Mouse (Mus musculus) embryonic facial prominence, embryonic 10.5 days (tissue): ENCODE data around the gene Dgkh. TPM values are rescaled to one million over a fixed set of nuclear protein-coding genes. Genes with fewer than 3 reads are reported as not detected.

ENCODE experiments used
- DNase-seq: peaks from one replicate; pipeline ENCODE4 v3.0.0-alpha.2; 2017; ENCODE audit warnings: low spot score
- H3K27ac ChIP-seq: fragments of 300-500 bp; sonication (generic); replicated peaks from 2 replicates; pipeline ENCODE4 v1.5.1; 2016; ENCODE audit warnings: mild to moderate bottlenecking
- H3K27me3 ChIP-seq: fragments of 300-500 bp; sonication (generic); replicated peaks from 2 replicates; pipeline ENCODE4 v1.6.1; 2016; ENCODE audit warnings: low read depth, mild to moderate bottlenecking; ENCODE audit not compliant: poor library complexity, severe bottlenecking
- H3K36me3 ChIP-seq: fragments of 300-500 bp; sonication (generic); replicated peaks from 2 replicates; pipeline ENCODE4 v1.6.1; 2016; ENCODE audit warnings: mild to moderate bottlenecking, moderate library complexity
- H3K4me1 ChIP-seq: fragments of 300-500 bp; sonication (generic); 2 replicates; pipeline ENCODE4 v1.6.1; 2016
- H3K4me3 ChIP-seq: fragments of 300-500 bp; sonication (generic); 2 replicates; pipeline ENCODE4 v1.5.1; 2016; ENCODE audit warnings: mild to moderate bottlenecking, moderate library complexity
- H3K9me3 ChIP-seq: fragments of 300-500 bp; sonication (generic); 2 replicates; pipeline ENCODE4 v1.6.1; 2016; ENCODE audit warnings: mild to moderate bottlenecking
- WGBS: fragments of 180-500 bp; shearing (Covaris S2); methylation state at CpG from one replicate; pipeline ENCODE4 v1.1.7; 2016; 5-methylcytosine and 5-hydroxymethylcytosine counted together
- polyA plus RNA-seq: library from polyadenylated mRNA; unstranded; fragments of >200 nt; fragmentation: Nextera tagmentation; extraction: Ambion mirVana; gene quantifications from 2 replicates; pipeline ENCODE4 v1.2.1, GENCODE M21; 2016

The Dgkh gene
- polyA plus RNA-seq, 1 experiment from 2014 or later, result 0.81 TPM

DNA sequence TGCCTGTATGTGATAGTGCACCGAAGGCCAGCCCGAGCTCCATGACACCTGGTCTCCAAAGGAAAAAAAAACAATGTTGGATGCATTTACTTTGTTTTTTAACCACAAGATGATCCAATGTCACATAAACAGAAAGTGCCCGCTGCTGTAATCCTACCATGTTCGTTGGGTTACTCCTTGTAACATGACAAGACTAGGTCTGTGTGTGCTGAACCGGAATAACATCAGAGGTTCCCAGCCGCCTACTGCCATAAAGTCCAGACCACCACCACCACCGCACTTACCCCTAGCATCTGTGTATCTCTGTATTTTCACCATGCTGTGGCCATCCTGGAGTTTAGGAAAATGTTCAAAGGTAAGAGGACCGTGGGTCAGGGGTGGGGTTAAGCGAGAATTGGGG lies 42.6 kb downstream of the Dgkh start:
- H3K27ac ChIP-seq, result no peak overlapping the region
- H3K9me3 ChIP-seq, result no peaks in the 10 kb centered on the region
- DNase-seq, result no peak
- H3K27me3 ChIP-seq, result no peaks in the 10 kb centered on the region
- no peaks in the 10 kb centered on the region for H3K36me3 ChIP-seq
- 92% methylated on average over 9 of the region's 9 CpGs for WGBS
- no peak overlapping the region for H3K4me3 ChIP-seq
- H3K4me1 ChIP-seq, result peaks cover 3% of the 10 kb centered on the region; the same call in 1 of the 2 replicates

DNA sequence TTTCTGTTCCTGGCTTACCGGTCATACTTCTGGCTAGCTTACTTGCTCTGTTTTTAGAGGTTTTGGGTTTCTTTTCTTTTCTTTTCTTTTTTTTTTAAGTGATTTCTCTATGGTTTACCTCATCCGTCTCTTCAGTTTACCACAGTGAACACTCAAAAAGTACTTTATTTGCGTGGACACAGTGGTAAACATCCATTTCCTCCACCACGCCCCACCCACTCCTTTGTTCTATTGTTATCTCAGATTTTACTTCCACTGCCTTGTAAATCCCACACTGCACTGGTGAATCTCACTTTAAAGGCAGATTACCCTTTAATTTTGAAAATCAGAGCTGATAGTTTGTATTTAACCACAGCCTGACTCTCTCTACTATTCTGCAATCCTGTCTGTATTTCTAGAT lies 44.9 kb downstream of the Dgkh start:
- Histone ChIP-seq H3K4me3 (no peak overlapping the region), H3K27ac (no peak overlapping the region), H3K4me1 (peaks cover 7% of the 10 kb centered on the region; the same call in 1 of the 2 replicates), H3K27me3 (no peaks in the 10 kb centered on the region), H3K36me3 (no peaks in the 10 kb centered on the region), H3K9me3 (no peaks in the 10 kb centered on the region)
- WGBS, result 83% methylated on average over 4 of the region's 4 CpGs
- no peak for DNase-seq

DNA sequence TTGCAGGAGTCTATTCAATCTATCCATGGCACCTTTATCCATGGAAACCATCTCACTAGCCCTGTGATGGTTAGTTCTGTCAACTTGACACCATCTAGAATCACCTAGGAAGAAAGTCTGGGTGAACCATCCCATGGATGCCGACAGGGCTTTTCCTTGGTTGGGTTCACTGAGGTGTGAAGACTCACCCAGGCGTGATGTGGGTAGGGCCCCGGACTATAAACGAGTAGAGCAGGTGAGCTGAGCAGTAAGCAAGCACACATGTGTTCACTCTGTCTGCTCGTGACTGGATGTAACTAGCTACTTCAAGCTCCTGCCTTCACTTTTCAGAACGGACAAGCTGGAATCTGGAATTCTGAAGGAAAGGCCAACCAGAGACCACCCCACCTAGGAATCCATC lies 45.9 kb downstream of the Dgkh start:
- WGBS, result 89% methylated on average over 6 of the region's 6 CpGs
- no peak overlapping the region for H3K27ac ChIP-seq

DNA sequence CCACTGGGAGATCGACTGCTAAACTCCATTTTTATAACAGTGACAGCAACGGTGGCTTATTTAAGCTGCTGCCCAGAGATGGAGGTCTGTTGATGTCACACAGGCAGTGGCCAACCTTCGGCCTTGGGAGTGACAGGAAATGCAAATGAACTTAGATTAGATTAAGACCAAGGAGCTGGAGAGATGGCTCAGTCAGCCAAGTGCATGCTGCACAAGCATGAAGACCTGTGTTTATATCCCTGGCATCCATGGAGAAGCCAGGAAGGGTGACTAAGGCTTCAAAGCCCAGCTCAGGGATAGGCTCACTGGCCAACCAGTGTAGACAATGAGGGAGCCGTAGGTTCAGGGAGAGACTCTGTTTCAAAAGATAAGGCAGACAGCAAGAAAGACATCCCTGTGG lies 48.4 kb downstream of the Dgkh start:
- 74% methylated on average over 4 of the region's 4 CpGs for WGBS
- Histone ChIP-seq H3K27me3 (no peaks in the 10 kb centered on the region), H3K4me3 (no peak overlapping the region), H3K9me3 (no peaks in the 10 kb centered on the region), H3K36me3 (no peaks in the 10 kb centered on the region), H3K27ac (no peak overlapping the region), H3K4me1 (peaks cover 4% of the 10 kb centered on the region; the same call in 1 of the 2 replicates)
- DNase-seq, result no peak

More for the DNA sequence above, 45.9 kb downstream of the Dgkh start:
- no peaks in the 10 kb centered on the region for H3K9me3 ChIP-seq
- H3K4me1 ChIP-seq, result peaks cover 4% of the 10 kb centered on the region; the same call in 1 of the 2 replicates
- no peak overlapping the region for H3K4me3 ChIP-seq
- H3K27me3 ChIP-seq, result no peaks in the 10 kb centered on the region
- DNase-seq, result no peak
- H3K36me3 ChIP-seq, result no peaks in the 10 kb centered on the region

DNA sequence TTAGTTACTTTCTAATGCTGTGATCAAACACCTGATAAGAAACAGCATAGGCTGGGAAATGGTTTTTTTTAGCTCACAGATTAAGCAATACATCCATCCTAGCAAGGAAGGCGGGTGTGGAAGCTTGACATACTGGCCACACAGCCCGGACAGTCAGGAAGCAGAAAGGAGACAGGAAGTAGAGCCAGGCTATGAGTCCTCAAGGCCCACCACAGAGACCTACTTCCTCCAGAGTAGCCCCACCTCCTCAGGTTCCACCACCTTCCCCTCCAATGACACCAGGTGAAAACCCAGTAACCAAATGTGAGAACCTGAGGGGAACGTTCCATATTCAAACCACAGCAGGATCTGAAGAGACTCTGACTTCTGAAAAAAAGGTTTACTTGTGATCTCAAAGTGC lies 53.6 kb downstream of the Dgkh start:
- Histone ChIP-seq H3K36me3 (no peaks in the 10 kb centered on the region), H3K27me3 (no peaks in the 10 kb centered on the region), H3K27ac (no peak overlapping the region), H3K4me3 (no peak overlapping the region), H3K4me1 (peaks cover 8% of the 10 kb centered on the region), H3K9me3 (no peaks in the 10 kb centered on the region)
- no peak for DNase-seq
- WGBS, result 83% methylated on average over 3 of the region's 3 CpGs

DNA sequence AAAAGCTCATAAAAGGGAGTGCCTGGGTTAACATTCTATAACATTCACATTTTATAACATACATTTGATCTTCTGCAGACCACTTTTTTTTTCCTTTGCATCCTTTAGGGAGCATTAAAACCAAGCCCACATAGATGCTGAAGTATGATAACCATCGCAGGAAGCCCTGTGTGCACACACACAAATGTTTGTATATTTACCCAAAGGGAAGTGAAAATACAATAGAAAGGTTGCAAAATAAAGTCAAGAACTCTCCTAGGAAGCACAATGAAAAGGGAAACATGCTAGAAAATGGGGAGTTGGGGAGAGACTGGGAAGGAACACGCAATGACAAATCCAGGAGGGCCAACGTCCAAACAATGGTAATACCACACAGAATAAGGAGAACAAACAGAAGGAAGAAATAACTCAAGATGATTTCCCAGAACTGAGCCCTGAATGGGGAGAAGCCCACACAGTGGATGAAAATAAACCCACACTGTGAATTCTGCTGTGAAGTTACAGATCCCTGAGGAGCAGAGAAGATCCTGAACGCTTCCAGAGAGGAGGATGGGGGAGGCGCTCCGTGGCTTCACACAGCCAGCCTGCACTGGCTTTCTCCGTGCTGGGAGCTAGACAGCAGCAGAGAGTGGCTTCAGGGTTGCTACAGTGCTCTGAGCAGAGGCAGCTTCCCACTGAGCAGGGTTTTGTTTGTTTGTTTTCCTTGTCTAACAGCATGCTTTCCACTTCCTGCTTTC lies 54.6 kb downstream of the Dgkh start:
- Histone ChIP-seq H3K36me3 (no peaks in the 10 kb centered on the region), H3K9me3 (no peaks in the 10 kb centered on the region), H3K27ac (peak overlapping the region; percentile 57), H3K4me1 (peaks cover 11% of the 10 kb centered on the region), H3K4me3 (no peak overlapping the region), H3K27me3 (no peaks in the 10 kb centered on the region)
- WGBS, result 43% methylated on average over 7 of the region's 7 CpGs
- DNase-seq, result peak; percentile 30

DNA sequence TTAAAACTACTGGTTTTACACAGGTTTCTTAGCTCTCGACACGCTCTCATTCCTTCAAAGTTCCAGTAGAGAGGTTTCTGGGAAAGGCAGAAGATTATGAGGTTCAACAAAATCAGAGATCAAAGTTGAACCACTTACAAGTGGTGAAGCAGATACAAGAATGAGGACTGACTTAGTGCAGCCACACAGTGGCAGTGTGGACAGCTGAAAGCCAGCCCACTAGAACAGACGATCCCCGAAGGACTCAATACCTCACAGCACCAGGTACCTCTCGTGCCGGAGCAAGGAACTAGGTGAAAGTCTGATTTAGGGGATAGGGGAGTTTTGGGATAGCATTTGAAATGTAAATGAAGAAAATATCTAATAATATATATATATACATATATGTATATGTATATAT lies 56.1 kb downstream of the Dgkh start:
- Histone ChIP-seq H3K4me3 (no peak overlapping the region), H3K9me3 (no peaks in the 10 kb centered on the region), H3K36me3 (no peaks in the 10 kb centered on the region), H3K4me1 (peaks cover 11% of the 10 kb centered on the region), H3K27ac (no peak overlapping the region), H3K27me3 (no peaks in the 10 kb centered on the region)
- no peak for DNase-seq
- 78% methylated on average over 6 of the region's 6 CpGs for WGBS

DNA sequence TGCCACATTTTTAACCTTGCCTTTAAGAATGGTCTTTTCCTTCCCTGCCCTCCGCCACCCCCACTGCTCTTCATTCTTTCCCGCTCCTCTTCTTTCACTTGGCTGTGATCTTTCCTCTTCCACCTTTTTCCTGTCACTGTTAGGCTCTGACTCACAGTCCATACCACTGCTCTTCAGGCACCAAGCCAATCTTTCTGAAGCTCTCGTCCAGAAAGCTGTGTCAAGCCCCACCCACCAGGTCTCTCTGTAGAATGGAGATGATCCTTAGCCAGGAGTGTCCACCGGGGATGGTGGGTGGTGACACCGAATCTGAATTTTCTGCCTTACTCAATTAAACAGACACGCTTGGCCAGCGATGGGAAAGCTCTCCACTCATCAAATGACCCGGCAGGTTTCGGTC lies 58.0 kb downstream of the Dgkh start:
- WGBS, result 88% methylated on average over 9 of the region's 9 CpGs
- DNase-seq, result no peak
- H3K9me3 ChIP-seq, result no peaks in the 10 kb centered on the region
- H3K4me1 ChIP-seq, result peaks cover 11% of the 10 kb centered on the region
- no peaks in the 10 kb centered on the region for H3K36me3 ChIP-seq
- H3K27ac ChIP-seq, result no peak overlapping the region
- H3K4me3 ChIP-seq, result no peak overlapping the region
- H3K27me3 ChIP-seq, result no peaks in the 10 kb centered on the region

DNA sequence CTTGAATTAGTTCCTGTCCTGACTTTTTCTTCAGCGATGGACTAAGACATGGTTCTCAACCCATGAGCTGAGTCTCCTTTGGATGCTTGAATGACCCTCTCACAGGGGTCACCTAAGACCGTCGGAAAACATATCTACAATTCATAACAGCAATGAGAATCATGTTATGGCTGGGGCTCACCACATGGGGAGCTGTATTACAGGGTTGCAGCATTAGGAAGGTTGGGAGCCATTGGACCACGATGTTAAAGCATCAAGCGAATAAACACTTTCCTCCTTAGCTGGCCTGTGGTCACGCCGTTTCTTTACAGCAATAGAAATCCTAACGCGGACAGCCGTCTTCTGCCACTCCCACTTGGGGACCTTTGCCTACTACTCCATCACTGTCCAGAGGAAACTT lies 62.6 kb downstream of the Dgkh start:
- Histone ChIP-seq H3K27me3 (no peaks in the 10 kb centered on the region), H3K4me1 (peaks cover 4% of the 10 kb centered on the region), H3K36me3 (no peaks in the 10 kb centered on the region), H3K27ac (no peak overlapping the region), H3K4me3 (no peak overlapping the region), H3K9me3 (no peaks in the 10 kb centered on the region)
- DNase-seq, result no peak
- 83% methylated on average over 10 of the region's 10 CpGs for WGBS

DNA sequence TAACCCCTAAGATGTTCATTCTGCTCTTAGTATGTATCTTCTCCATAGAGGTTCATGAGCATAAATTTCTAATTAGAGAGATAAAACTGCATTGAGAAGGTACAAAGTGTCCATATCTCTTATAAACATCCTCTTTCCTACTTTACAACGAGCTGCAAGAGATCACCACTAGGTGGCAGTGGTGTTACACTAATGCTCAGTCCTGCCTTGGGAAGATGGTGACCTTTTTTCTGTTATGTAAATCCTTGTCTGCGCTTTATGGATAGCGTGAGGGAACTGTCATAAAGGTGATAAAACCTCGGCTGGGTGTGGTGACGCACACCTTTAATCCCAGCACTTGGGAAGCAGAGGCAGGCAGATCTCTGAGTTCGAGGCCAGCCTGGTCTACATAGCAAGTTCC lies 64.3 kb downstream of the Dgkh start:
- no peaks in the 10 kb centered on the region for H3K9me3 ChIP-seq
- H3K36me3 ChIP-seq, result no peaks in the 10 kb centered on the region
- H3K4me1 ChIP-seq, result no peaks in the 10 kb centered on the region
- no peaks in the 10 kb centered on the region for H3K27me3 ChIP-seq
- no peak overlapping the region for H3K27ac ChIP-seq
- H3K4me3 ChIP-seq, result no peak overlapping the region
- DNase-seq, result peak; percentile 68
- WGBS, result 26% methylated on average over 6 of the region's 6 CpGs

DNA sequence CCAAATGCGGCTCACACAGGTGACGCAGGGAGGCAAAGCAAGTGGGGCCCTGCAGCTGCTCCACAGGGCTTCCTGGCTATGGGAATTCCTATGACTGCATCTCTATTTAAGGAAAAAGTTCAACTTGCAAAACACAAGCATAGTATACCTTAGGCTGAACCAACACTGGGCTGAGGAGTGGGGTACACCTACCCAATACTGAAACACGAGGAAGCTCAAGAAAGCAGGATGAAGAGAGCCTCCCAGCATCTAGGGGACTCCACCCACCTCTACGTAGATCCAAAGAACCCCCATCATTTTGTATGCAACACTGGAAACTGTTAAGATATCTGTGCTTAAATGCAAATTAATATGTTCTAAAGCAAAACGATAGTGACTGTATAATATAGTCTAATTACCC lies 64.8 kb downstream of the Dgkh start:
- Histone ChIP-seq H3K36me3 (no peaks in the 10 kb centered on the region), H3K27ac (no peak overlapping the region), H3K27me3 (no peaks in the 10 kb centered on the region), H3K9me3 (no peaks in the 10 kb centered on the region), H3K4me1 (no peaks in the 10 kb centered on the region), H3K4me3 (no peak overlapping the region)
- no peak for DNase-seq
- WGBS, result 66% methylated on average over 5 of the region's 5 CpGs

DNA sequence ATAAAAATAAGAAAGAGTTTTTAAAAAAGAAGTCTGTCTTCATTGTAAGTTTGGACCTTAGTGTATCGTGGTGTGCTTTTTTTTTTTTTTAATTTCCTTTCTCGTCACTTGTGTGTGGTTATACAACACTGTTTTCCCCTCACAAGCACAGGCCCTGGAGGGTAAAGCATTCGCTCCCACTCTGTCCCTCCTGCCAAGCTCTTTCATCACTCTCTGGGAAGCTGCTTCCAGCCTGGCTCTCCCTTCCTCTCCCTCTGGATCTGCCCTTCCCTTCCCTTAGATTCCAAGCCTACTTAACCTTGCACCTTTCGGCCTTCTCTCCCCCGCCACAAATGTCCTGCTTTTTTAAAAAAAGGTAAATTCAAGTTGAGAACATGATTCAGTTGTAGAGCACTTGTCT lies 69.9 kb downstream of the Dgkh start:
- H3K4me3 ChIP-seq, result no peak overlapping the region
- WGBS, result 83% methylated on average over 5 of the region's 5 CpGs
- no peak for DNase-seq
- H3K9me3 ChIP-seq, result peaks cover 12% of the 10 kb centered on the region; the same call in 1 of the 2 replicates
- no peaks in the 10 kb centered on the region for H3K27me3 ChIP-seq
- H3K27ac ChIP-seq, result no peak overlapping the region
- no peaks in the 10 kb centered on the region for H3K36me3 ChIP-seq
- no peaks in the 10 kb centered on the region for H3K4me1 ChIP-seq

DNA sequence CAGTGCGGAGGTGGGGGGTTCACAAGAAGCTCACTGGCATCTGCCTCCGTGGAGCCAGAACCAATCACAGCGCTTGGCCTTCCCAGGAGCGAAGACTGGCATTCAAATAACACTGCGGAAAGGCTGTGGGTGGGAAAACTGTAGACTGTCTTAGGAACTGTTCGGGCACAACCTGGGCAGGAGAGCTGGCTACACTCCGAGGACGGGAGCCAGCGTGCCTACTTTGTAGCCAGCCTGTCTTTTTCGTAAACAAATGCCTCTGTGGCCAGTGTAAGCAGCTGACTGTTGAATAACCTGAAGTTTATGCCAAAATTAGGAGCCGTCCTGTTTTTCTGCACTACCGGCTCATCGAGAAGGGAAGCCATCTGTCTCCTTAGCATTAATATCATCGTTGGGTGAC lies 71.1 kb downstream of the Dgkh start:
- no peaks in the 10 kb centered on the region for H3K27me3 ChIP-seq
- no peak for DNase-seq
- 95% methylated on average over 14 of the region's 14 CpGs for WGBS
- no peaks in the 10 kb centered on the region for H3K4me1 ChIP-seq
- peaks cover 12% of the 10 kb centered on the region; the same call in 1 of the 2 replicates for H3K9me3 ChIP-seq
- H3K36me3 ChIP-seq, result no peaks in the 10 kb centered on the region
- H3K27ac ChIP-seq, result no peak overlapping the region
- H3K4me3 ChIP-seq, result no peak overlapping the region
